Mouse (Mus musculus): ENCODE results near the gene Snap25.

The Snap25 gene

DNA sequence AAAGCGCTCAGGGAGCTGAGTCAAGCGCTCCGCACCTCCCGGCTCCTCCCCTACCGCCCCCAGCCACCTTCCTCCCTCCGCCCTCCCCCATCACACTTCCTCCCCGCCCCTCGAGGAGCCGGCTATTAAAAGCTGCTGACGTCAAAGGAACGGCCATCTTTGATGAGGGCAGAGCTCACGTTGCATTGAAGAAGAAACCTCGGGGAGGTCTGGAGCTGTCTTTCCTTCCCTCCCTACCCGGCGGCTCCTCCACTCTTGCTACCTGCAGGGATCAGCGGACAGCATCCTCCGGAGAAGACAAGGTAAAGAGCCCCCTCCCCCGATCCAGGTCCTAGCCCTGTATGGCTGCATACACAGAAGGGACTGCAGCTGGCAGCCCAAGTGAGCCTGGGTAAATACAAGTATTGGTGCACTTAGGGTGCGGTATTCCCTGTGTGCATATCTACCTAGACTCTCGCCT, at the start of gene Snap25:
Gene Snap25 (plus strand): TSS at position 155 of the 460 bp plus-strand sequence.
- DNase-seq (ENCODE audit: low spot score in 2 of 2): no peak

DNA sequence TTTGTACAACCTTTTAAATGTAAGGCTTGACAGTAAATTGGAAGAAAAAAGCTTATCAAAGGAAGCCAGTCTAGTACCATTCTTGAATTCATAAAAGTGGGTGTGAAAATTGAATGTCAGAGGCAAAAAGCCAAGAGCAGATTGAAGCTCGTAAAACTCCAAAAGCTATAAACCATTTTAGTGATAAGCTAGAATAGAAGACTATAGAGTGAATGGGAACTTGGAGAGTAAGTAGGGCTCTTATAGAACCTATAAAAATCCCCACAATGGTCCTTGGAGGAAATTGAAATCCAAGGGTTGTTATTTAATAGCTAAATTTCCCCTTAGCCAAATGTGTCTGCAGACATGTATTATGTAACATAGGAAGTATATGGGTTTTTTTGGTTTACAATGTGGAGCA, 46.3 kb upstream of the Snap25 start:
- no peak for DNase-seq (ENCODE audit: low spot score in 2 of 2)

- DNase-seq (ENCODE audit: low spot score in 2 of 2): peak; percentile 69 to 71
Observed at GRCm38 (mm10) chr2:136669183-136669582, 44.1 kb upstream of the Snap25 start.

DNA sequence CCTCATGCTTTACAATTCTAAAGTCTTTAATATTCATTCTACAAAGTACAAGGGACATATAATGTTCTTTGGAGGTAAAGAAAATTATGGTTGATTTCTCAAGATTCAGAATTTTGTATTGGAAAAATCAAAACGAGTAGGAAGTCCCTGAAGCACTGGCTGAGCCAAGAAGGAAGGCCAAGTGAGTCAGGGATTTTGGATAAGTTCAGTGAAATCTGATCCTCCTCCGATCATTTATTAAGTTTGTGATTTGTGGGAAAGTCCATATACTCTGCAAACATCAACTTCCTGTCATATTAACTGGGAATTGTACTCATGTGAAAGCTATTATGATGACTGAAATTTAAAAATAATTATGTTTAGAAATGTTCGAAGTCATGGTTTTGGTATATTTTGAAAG, 43.6 kb upstream of the Snap25 start:
- DNase-seq (ENCODE audit: low spot score in 2 of 2): peak; percentile 28 to 37

DNA sequence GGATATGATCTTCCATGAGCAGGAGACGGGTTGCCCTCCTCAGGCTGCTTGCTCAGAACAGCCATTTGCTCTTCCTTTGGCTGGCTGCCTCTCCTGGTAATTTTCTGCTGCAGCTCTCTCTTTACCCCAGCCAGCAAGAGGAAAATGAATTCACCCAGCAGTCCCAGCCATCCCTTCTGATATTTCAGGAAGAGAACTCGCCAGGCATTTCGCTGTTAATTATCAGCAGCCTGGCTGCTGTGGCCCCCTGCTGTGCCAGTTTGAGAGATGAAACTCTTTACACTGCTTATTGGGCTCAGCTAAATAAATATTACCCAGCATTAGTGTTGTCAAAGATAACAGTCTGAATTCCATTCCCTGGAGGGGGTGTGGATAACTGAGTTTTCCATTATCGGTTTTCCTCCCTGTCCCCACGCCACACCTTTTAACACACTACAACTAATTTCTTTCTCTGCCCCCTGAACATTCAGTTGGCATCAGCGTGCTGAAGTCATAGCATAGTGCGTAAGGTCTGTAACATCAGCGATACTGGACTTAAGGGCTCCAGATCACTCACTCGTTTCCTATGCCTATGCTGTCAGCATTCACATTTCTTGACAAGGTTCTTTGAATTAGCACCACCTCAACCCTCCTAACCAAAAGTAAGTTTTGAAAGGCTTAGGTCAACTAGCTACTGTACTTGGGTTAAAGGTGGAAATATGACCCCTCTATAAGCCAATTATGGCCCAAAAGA, 42.5 kb upstream of the Snap25 start:
- no peak for DNase-seq (ENCODE audit: low spot score in 2 of 2)

GRCm38 (mm10) chr2:136674077-136674757, 39.0 kb upstream of the Snap25 start:
- no peak for DNase-seq (ENCODE audit: low spot score in 2 of 2)

DNA sequence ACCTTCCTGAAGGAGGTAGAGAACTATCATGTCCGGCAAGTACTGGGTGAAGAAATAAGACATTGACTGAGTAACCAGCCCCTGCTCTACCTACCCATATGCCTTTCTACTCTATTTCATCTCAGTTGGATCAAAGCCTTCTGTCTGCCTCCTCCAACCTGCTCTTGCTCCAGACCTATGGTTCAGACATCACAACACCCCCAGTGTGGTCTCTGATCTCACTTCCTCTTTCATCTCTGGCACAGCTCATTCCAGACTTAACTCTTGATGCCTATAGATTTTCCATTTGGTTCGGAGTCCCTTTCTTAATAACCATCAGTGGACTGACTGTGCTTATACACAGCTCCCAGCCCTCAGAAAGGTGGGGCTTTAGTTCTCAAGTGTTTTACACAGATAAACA, 37.1 kb upstream of the Snap25 start:
- DNase-seq (ENCODE audit: low spot score in 2 of 2): no peak

DNA sequence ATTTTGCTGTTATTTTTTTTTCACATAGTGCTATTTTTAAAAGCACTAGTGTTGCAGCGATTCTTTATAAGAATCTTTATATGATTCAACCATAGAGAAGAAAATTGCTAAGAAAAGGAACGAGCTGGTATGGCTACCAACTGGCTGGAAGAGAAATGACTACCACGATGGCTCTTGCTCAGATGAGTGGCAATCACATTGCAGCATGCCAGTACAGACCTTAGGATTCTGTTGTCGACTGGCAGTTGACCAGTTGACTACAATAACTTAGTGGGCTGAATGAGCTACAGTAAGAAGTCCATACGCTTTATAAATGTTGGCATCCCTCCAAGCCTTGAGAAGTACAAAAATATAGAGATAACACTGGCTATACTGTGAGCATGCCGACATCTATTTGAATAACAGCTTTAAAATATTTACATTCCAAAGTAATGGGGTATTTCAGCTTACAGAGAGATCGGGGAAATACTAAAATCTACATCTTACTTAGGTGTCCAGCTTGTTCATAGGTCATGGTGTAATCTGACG, 36.3 kb upstream of the Snap25 start:
- no peak for DNase-seq (ENCODE audit: low spot score in 2 of 2)

DNA sequence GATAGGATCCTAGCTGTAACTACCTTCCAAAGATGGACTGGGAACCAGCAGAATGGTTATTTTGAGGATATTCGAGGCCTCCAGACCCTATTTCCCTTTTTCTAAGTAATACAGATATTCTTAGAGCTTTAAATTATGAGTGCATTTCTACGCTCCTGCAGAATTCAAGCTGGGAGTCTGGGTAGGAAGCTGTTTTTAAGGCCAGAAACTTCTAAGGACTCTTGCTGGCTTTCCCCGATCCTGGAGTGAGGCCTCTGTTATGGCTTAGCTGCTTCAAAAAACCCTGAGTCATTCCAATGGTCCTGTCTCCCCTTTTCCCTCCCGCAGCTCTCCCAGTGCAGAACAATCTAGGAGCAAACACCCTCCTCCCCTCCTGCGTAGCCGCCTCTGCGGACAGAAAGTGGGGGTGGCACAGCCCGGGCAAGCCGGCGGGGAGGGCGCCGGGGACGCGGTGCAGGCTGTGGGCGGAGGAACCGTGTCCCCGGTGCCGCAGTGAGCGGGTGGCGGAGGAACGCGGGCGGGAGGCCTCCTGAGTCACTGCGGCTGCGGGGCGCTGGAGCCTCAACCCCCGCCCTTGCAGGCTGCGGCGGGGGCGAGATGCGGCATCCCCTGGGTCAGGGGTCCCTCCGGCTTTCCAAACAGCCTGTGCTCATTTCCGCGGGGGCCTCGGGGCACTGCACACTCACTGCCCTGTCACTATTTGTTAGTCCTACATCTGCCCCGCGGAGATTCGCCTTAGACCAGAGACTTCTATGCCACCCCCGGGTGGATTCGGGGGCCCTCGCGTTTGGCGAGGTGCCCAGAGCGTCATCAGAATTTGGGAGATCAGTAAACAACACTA, 34.7 kb upstream of the Snap25 start:
- DNase-seq (ENCODE audit: low spot score in 2 of 2): peak; percentile 81 to 85

GRCm38 (mm10) chr2:136679280-136680221, 33.7 kb upstream of the Snap25 start:
- DNase-seq (ENCODE audit: low spot score in 2 of 2): peak; percentile 85 to 91

- DNase-seq (ENCODE audit: low spot score in 2 of 2): peak; percentile 57 to 69
Observed at GRCm38 (mm10) chr2:136682146-136682860, 30.9 kb upstream of the Snap25 start.

- DNase-seq (ENCODE audit: low spot score in 2 of 2): peak; percentile 72 to 74
Observed at GRCm38 (mm10) chr2:136686195-136686594, 27.1 kb upstream of the Snap25 start.

DNA sequence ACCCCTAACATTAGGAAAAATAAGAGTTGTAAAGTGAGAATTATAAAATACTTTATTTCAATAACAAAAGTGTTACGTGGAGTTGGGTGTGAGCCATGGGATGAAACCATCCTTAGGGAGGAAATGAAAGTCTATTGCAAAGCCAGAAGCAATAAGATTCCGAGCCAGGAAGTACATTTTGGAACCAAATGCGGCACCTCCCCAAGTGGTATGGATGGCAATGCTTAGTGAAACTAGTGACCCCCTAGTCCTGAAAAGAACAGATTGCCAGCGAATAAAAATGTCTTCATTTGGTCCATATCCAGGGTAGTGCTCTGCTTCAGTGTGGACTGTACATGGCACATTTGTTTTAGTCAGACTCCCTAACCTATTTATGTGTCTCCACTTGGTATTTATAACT, 25.9 kb upstream of the Snap25 start:
- no peak for DNase-seq (ENCODE audit: low spot score in 2 of 2)

DNA sequence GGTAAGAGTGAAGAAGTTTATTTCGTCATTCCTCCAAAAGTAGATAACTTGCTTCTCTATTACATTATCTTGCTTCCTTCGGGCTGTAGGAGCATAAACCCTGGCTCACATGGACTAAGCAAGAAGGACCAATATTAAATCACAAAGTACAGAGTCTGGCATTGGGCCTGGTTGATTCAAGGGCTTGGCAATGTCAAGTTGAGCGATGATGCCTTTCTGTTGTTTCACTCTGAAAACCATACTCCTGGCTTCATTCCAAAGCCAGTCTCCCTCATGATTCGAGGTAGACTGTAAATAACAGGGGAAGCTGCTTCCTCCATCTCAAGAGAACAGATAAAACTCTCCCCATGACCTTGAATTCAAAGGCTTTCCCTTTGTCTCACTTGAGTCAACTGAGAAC, 23.8 kb upstream of the Snap25 start:
- DNase-seq (ENCODE audit: low spot score in 2 of 2): no peak

DNA sequence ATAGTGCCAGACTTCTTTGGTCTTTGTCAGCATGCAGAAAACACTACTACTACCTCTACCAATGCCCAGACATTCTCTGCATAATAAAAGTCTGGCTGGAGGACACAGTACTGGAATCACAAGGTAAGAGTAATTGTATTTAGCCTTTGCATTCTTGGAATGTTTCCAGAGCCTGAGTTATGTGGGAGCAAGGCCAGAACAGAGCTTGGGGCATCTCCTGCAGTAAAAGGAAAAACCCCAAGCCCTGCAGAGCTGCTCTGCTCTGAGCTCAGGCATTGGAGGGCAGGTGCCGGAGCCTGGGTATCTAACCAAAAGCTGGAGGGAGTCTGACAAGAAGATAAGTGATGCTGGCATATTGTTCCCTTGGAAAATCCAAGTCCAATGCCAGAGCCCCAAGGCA, 21.6 kb upstream of the Snap25 start:
- DNase-seq (ENCODE audit: low spot score in 2 of 2): no peak

DNA sequence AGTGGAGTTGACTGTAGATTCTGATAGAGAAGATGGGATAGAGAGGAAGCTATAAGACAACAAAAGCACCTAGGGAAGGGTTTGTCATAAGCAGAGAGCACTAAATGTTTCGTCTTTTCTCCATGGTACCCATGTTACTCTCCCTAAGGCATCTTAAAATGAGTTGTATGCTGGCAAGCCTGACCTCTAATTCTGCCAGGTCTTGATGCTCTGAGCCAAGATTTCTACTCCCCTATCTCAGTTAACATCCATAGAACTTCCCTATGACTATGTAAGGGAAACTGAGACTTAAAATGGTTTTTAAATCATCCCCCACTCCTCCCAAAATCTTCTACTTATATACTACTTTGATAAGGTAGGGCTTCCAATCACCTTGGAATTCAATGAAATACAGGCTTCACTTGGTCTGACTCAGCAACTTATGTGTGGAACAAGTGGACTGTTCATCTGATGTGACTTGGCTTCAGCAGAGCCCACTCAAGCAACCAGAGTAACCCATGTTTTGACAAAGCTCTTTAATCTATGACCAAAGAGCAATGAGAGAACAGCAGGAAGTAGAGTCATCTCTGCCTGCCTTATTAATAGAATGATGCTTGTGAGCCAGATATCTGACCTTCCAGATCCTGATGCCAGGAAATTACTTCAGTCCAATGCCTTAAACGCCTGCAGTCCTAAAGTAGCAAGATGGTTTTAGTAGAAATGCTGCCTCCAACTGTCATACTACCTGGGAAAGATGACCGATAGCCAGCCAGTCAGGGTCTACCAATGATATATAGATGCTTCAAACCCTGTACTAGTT, 13.6 kb upstream of the Snap25 start:
- no peak for DNase-seq (ENCODE audit: low spot score in 2 of 2)

DNA sequence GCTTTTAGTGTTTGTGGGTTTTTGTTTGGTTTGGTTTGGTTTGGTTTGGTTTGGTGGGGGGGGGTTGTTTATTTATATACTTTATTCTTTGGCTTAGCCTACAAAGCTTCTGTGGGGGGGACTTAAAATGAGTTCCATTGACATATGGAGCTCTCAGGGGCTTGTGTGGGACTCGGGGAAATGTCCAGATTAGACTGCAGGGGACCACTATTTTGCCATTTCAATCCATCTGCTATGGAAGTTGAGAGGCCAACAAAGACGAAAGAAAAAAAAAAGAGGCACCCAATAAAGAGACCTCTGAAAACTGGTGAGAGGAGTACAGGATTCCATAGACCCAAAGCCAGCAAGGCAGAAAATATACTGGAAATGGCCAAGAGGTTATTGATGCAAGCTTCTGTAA, 9.9 kb upstream of the Snap25 start:
- no peak for DNase-seq (ENCODE audit: low spot score in 2 of 2)

- DNase-seq (ENCODE audit: low spot score in 2 of 2): no peak
Observed at GRCm38 (mm10) chr2:136711155-136711554, 2.1 kb upstream of the Snap25 start.

- DNase-seq (ENCODE audit: low spot score in 2 of 2): no peak
Observed at GRCm38 (mm10) chr2:136711746-136712440, 1.4 kb upstream of the Snap25 start.

All from heart, adult 9 months (tissue).